Mouse (Mus musculus) urinary bladder, adult 18-20 months (tissue): Measurements from ENCODE around the gene Btg4.

ENCODE experiments used
- DNase-seq, 2 experiments: peaks; one replicate each; pipeline ENCODE4 v3.0.0; 2022; ENCODE audit warnings: low spot score in 2 of 2, mixed read lengths in 2 of 2

Btg4 gene

GRCm38 (mm10) chr9:51165312-51166180 is 104.8 kb downstream of the Btg4 start, which contains the start of gene Gm32742:
Gm32742 (minus strand) TSS chr9:51165517.
- DNase-seq, result no peak

- DNase-seq, result peak; percentile 43 to 74
Observed at GRCm38 (mm10) chr9:51167954-51168353, 107.3 kb downstream of the Btg4 start.

GRCm38 (mm10) chr9:51168698-51169097 is 108.0 kb downstream of the Btg4 start:
- DNase-seq, result no peak

GRCm38 (mm10) chr9:51169133-51169532 is 108.4 kb downstream of the Btg4 start:
- DNase-seq, result peak in 1 of 2 experiments; percentile 11
